Mouse (Mus musculus): Measurements from ENCODE around the gene Cdk17.

- TF ChIP-seq CTCF (IDR thresholded peaks at IDR 0.05; ENCODE audit: low read depth, low read length) (no peak), POLR2A (IDR thresholded peaks at IDR 0.05; ENCODE audit: borderline replicate concordance, low read depth, low read length) (no peak)
Measured at GRCm38 (mm10) chr10:93280586-93280985, 119.9 kb downstream of the Cdk17 start.

All from bone marrow macrophage, adult 2 months (primary cell).